Mouse (Mus musculus) cerebellum, adult 2 months (tissue): ENCODE measurements around the gene Apc2.

Experiments used
- CTCF ChIP-seq: fragments of 200-500 bp; IDR thresholded peaks from 2 replicates; pipeline ENCODE4 v1.5.1; 2011; ENCODE audit warnings: low read depth, mild to moderate bottlenecking, control low read depth, low read length, moderate library complexity, borderline replicate concordance; ENCODE audit not compliant: insufficient read depth
- POLR2A ChIP-seq: fragments of 200-500 bp; IDR thresholded peaks from 2 replicates; pipeline ENCODE4 v1.6.1; 2011; ENCODE audit warnings: low read length, control low read depth, borderline replicate concordance; ENCODE audit not compliant: insufficient read depth

DNA sequence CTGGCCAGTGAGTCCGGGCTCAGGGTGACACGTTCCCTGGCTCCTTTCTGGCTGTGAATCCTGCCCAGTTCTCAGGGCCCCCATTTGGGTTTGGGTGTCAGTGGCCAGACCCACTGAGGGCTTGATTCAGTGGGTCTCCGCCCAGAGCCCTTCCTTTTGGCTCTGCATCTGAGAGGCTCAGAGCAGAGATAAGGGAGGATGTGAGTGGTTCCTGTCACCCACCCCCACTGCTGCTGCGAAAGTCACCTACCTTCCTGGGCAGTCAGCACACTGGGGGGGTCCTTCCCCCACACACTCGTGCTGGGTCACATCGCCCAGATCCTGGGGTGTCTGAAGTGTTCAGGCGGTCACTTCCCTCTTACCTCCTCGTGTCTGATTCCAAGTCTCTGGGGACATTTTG is 57.0 kb downstream of the Apc2 start:
- no peak for TF ChIP-seq CTCF
- TF ChIP-seq POLR2A = no peak
